Mouse (Mus musculus) central nervous system, embryonic 14 days (tissue): ENCODE results near the gene Espl1. TPM values are rescaled to one million over a fixed set of nuclear protein-coding genes. Genes with fewer than 3 reads are reported as not detected.

Experiments used
- polyA plus RNA-seq: library from polyadenylated mRNA; depleted of rRNA; stranded (reverse); fragments of >200 nt; gene quantifications from 2 replicates; pipeline ENCODE4 v1.2.3, GENCODE M21; 2012; rRNA removed

Espl1 gene
- 16.3 and 17.7 TPM in 2 replicates for polyA plus RNA-seq

GRCm38 (mm10) chr15:102295633-102296367 lies at the start of gene Espl1:
Gene Espl1, plus strand, starts transcription at chr15:102296266.

GRCm38 (mm10) chr15:102257202-102258075 lies 38.6 kb upstream of the Espl1 start, which contains the start of gene Rarg:
Gene Rarg, minus strand, starts transcription at chr15:102257517.

GRCm38 (mm10) chr15:102270274-102270960 lies 25.6 kb upstream of the Espl1 start, which contains the start of gene Gm9918:
Gene Gm9918, plus strand, starts transcription at chr15:102270563.

GRCm38 (mm10) chr15:102279092-102279782 lies 16.8 kb upstream of the Espl1 start, which contains the start of gene Mfsd5:
Gene Mfsd5, plus strand, starts transcription at chr15:102279454.

GRCm38 (mm10) chr15:102326022-102326576 lies 30.0 kb downstream of the Espl1 start, which contains the start of gene Pfdn5:
Gene Pfdn5, plus strand, starts transcription at chr15:102326116.

DNA sequence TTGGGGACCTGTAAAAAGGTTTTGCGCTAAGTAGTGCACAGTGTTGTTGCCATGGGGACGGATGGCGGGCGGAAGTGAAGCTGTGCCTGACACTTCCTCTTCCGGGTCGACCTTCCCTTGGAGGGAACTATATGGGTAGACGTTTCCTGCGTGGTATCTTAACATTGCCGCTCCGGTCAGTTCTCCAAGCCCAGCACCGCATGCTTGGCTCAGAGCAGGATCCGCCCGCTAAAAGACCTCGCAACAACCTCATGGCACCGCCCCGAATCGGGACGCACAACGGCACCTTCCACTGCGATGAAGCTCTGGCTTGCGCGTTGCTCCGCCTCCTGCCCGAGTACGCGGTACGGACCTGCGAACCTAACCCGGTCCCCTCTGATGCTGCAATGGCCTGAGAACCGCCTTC lies 35.5 kb downstream of the Espl1 start, which contains the start of gene Myg1:
Gene Myg1 (plus strand): TSS at position 100 of the 406 bp plus-strand sequence.

GRCm38 (mm10) chr15:102350138-102350941 lies 54.3 kb downstream of the Espl1 start, which contains the start of gene Aaas:
Gene Aaas, minus strand, starts transcription at chr15:102350771.

GRCm38 (mm10) chr15:102366733-102367344 lies 70.8 kb downstream of the Espl1 start, which contains the start of gene Sp7:
Gene Sp7, minus strand, starts transcription at chr15:102367182.

Other genes with a start within 250 kb of the Espl1 start
- 183 TPM in 2 replicates for gene Eif4b, start 222.5 kb upstream of the Espl1 start, polyA plus RNA-seq
- 15.9 and 36.1 TPM in 2 replicates for gene Tns2, start 195.9 kb upstream of the Espl1 start, polyA plus RNA-seq
- gene Spryd3, start 160.0 kb upstream of the Espl1 start, polyA plus RNA-seq, result 61.2 and 70.4 TPM in 2 replicates
- gene Igfbp6, start 151.9 kb upstream of the Espl1 start, polyA plus RNA-seq, result 0.98 and 2.7 TPM in 2 replicates
- gene Soat2, start 145.7 kb upstream of the Espl1 start, polyA plus RNA-seq, result 0.20 and 0.25 TPM in 2 replicates
- gene Zfp740, start 93.0 kb upstream of the Espl1 start, polyA plus RNA-seq, result 104 and 115 TPM in 2 replicates
- 53.4 and 66.2 TPM in 2 replicates for gene Csad, start 91.5 kb upstream of the Espl1 start, polyA plus RNA-seq
- gene Itgb7, start 64.3 kb upstream of the Espl1 start, polyA plus RNA-seq, result 0.44 and 1.0 TPM in 2 replicates
- gene Rarg, start 38.7 kb upstream of the Espl1 start, polyA plus RNA-seq, result 10.4 and 29.3 TPM in 2 replicates
- gene Gm9918, start 25.7 kb upstream of the Espl1 start, polyA plus RNA-seq, result 0.32 and 0.73 TPM in 2 replicates
- 39.0 and 40.3 TPM in 2 replicates for gene Mfsd5, start 16.8 kb upstream of the Espl1 start, polyA plus RNA-seq
- gene Pfdn5, start 29.9 kb downstream of the Espl1 start, polyA plus RNA-seq, result 418 and 443 TPM in 2 replicates
- gene Myg1, start 35.4 kb downstream of the Espl1 start, polyA plus RNA-seq, result 116 and 117 TPM in 2 replicates
- 49.4 and 50.3 TPM in 2 replicates for gene Aaas, start 54.5 kb downstream of the Espl1 start, polyA plus RNA-seq
- 4.1 and 7.9 TPM in 2 replicates for gene Sp7, start 70.9 kb downstream of the Espl1 start, polyA plus RNA-seq
- 21.8 TPM in 2 replicates for gene Sp1, start 109.9 kb downstream of the Espl1 start, polyA plus RNA-seq
- 0.58 and 0.82 TPM in 2 replicates for gene Amhr2, start 149.1 kb downstream of the Espl1 start, polyA plus RNA-seq
- 98.8 and 101 TPM in 2 replicates for gene Prr13, start 162.8 kb downstream of the Espl1 start, polyA plus RNA-seq
- 555 and 600 TPM in 2 replicates for gene Pcbp2, start 174.3 kb downstream of the Espl1 start, polyA plus RNA-seq
- gene Gm10337, start 207.5 kb downstream of the Espl1 start, polyA plus RNA-seq, result not detected in 2 replicates
- gene Map3k12, start 220.8 kb downstream of the Espl1 start, polyA plus RNA-seq, result 69.0 and 72.9 TPM in 2 replicates
- 146 TPM in 2 replicates for gene Tarbp2, start 221.9 kb downstream of the Espl1 start, polyA plus RNA-seq
- gene Npff, start 228.7 kb downstream of the Espl1 start, polyA plus RNA-seq, result 7.6 and 8.6 TPM in 2 replicates